Mouse (Mus musculus) erythroblast, embryonic 14.5 days (primary cell): Measurements from ENCODE around the gene Samd13. TPM values are rescaled to one million over a fixed set of nuclear protein-coding genes. Genes with fewer than 3 reads are reported as not detected.

Experiments
- H3K27me3 ChIP-seq: 2 replicates; pipeline ENCODE4 v1.6.1; 2012; ENCODE audit warnings: inconsistent platforms; ENCODE audit not compliant: control insufficient read depth
- H3K36me3 ChIP-seq: 2 replicates; pipeline ENCODE4 v1.6.1; 2012; ENCODE audit warnings: mild to moderate bottlenecking, inconsistent platforms; ENCODE audit not compliant: control insufficient read depth
- H3K4me1 ChIP-seq: 2 replicates; pipeline ENCODE4 v1.6.1; 2012; ENCODE audit warnings: inconsistent platforms; ENCODE audit not compliant: control insufficient read depth
- H3K4me3 ChIP-seq: replicated peaks from 2 replicates; pipeline ENCODE3; 2012; ENCODE audit warnings: moderate library complexity, mild to moderate bottlenecking, inconsistent platforms
- H3K9me3 ChIP-seq: 2 replicates; pipeline ENCODE4 v1.6.1; 2012; ENCODE audit warnings: low read length, inconsistent platforms, mixed read lengths; ENCODE audit not compliant: control insufficient read depth
- GATA1 ChIP-seq: IDR thresholded peaks from 2 replicates; pipeline ENCODE4 v1.6.1; 2012; ENCODE audit warnings: low read length, inconsistent platforms, mixed read lengths
- TAL1 ChIP-seq: IDR thresholded peaks from 3 replicates; pipeline ENCODE4 v1.6.1; 2012; ENCODE audit warnings: low read length, inconsistent platforms, mixed read lengths
- polyA plus RNA-seq: library from polyadenylated mRNA; stranded (reverse); fragments of >175 nt; gene quantifications from 2 replicates; pipeline ENCODE4 v1.2.3, GENCODE M21; 2012

Gene Samd13
- polyA plus RNA-seq, 1 experiment, result not detected

DNA sequence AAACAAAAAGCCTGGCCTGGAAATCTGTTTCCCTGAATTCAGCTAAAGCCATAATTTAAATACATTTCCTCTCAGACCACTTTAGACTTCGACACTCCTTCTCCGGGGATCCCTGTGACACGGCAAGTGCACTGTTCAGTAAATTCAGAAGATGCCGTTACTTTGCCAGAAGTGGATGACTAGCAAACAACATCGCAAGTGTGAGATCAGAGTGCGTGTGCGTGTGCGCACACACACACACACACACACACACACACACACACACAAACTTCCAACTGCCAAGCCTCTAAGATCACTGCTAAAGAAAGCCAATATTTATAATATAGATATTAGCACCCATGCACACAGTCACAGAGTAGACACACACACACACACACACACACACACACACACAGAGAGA is 3.7 kb downstream of the Samd13 start:
- Histone ChIP-seq H3K36me3 (no peaks in the 10 kb centered on the region), H3K4me1 (peaks cover 15% of the 10 kb centered on the region), H3K4me3 (no peak overlapping the region), H3K27me3 (peaks cover 36% of the 10 kb centered on the region), H3K9me3 (no peaks in the 10 kb centered on the region)
- no peak for TF ChIP-seq GATA1
- TF ChIP-seq TAL1, result no peak

DNA sequence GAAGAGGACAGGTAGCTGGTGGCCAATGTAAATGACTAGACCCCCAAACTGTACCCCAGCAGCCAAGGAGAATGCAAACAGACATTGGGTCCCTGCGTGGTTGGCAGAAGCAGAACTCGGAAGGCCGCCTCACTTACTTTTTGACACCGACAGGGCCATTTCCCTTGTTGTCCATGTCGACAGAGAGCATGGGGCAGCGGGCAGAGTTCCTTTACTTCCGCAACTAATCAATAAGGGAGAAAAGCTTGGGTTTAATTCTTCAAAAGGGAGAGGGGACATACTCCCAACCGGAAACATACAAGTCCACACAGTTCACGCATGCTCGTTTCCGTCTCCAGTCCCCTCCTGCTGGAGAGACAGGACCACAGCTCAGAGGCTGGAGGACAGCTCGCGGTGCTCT is 4.8 kb downstream of the Samd13 start:
- TF ChIP-seq GATA1 (no peak), TAL1 (no peak)
- H3K4me1 ChIP-seq, result peaks cover 12% of the 10 kb centered on the region
- H3K27me3 ChIP-seq, result peaks cover 26% of the 10 kb centered on the region
- no peak overlapping the region for H3K4me3 ChIP-seq
- H3K9me3 ChIP-seq, result no peaks in the 10 kb centered on the region
- no peaks in the 10 kb centered on the region for H3K36me3 ChIP-seq

DNA sequence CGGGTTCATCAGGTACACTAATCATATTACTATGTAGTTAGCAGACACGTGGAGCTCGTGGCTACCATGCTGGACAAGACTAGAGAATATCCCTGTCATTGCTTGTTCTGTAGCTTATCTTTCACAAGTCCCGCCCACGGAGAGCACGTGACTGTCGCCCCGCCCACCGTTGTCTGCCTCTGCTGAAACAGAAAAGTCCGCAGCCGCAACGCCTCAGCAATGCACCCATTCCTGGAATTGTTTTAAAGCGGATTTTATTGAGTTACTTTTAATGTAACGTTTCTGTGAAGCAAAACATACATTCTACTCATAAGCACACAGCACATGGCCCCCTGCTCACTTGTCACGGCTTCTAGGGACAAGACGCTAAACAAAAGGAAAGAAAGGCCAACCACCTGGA is 5.7 kb downstream of the Samd13 start:
- H3K9me3 ChIP-seq, result no peaks in the 10 kb centered on the region
- no peak overlapping the region for H3K4me3 ChIP-seq
- no peaks in the 10 kb centered on the region for H3K36me3 ChIP-seq
- H3K4me1 ChIP-seq, result peaks cover 3% of the 10 kb centered on the region
- peaks cover 16% of the 10 kb centered on the region for H3K27me3 ChIP-seq
- no peak for TF ChIP-seq GATA1
- no peak for TF ChIP-seq TAL1

DNA sequence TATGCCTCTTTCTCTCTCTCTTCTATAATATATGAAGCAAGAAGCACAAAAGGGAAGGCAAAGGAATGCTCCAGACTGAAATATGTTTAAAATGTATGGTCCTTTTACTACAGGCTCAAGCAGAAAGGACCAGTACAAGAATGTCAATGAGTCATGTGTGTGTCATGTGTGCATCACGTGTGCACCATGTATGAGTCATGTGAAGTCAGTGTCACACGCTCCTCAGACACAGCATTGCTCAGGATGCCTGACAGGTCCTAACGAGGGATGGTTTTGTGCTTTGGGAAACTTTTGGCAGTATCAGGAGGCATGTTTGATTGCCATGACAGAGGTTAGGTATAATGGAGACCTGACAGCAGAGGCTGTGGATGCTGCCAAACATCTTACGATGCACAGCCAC is 9.2 kb downstream of the Samd13 start:
- TF ChIP-seq GATA1 (no peak), TAL1 (no peak)
- no peaks in the 10 kb centered on the region for H3K36me3 ChIP-seq

DNA sequence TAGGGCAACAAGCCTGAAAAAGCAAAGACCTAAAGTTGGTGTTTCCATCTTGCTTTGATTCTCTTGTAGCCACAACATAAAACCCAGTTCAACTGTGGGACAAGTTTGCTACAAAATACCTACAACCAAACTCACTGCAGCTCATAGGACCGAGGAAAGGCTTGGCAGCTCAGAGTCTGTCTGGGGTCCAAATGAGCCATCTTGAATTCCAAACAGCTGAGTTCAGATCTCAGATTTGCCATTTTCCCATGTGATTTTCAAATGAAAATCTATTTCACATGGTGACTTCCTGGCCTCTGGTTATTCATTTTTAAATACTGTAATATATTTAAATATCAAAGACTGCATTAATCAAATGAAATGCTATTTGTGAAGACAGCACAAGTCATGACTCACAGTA is 10.3 kb downstream of the Samd13 start:
- no peaks in the 10 kb centered on the region for H3K9me3 ChIP-seq
- no peaks in the 10 kb centered on the region for H3K4me1 ChIP-seq
- no peak overlapping the region for H3K4me3 ChIP-seq
- no peaks in the 10 kb centered on the region for H3K36me3 ChIP-seq
- no peaks in the 10 kb centered on the region for H3K27me3 ChIP-seq
- no peak for TF ChIP-seq TAL1
- no peak for TF ChIP-seq GATA1

More for the DNA sequence above, 9.2 kb downstream of the Samd13 start:
- Histone ChIP-seq H3K4me3 (no peak overlapping the region), H3K4me1 (no peaks in the 10 kb centered on the region), H3K27me3 (no peaks in the 10 kb centered on the region), H3K9me3 (no peaks in the 10 kb centered on the region)

DNA sequence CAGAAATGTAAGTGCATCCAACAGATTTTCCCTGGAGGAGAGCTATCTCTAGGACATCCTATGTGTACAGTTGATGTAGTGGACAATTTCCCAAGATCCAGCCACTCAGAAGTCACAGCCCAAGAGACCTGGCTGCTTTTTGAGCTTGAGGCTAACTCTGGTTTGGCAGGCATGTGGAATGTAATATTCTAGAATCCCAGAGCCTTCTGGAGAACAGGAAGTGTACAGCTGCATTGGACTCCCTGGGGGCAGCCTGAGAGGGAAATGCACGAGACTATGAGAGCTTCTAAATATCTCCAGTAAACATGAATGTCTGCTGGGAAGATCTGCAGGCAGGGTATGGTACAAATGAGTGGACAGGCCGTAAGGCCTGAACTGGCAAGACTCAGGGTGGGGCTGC is 14.3 kb downstream of the Samd13 start:
- Histone ChIP-seq H3K4me1 (no peaks in the 10 kb centered on the region), H3K27me3 (no peaks in the 10 kb centered on the region), H3K4me3 (no peak overlapping the region), H3K9me3 (no peaks in the 10 kb centered on the region), H3K36me3 (no peaks in the 10 kb centered on the region)
- TF ChIP-seq GATA1 (no peak), TAL1 (no peak)

DNA sequence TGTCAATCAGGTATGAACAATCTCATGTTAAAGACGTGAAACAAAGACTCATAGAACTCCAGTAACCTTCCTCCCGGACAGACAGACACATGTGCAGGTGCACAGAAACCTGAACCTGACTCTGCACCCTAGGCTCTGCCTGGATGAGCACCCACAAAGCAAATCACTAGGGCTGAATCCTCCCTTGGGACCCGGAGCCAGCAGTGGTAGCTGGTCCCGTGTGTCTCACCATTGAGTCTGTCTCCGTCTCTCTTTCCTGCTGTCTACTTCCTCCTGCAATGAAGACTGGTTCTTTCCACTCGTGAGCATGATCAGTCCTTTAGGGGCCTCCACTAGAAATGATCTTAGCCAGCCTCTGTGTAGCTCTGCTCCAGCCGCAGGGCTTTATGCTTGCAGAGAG is 23.5 kb downstream of the Samd13 start:
- Histone ChIP-seq H3K4me1 (no peaks in the 10 kb centered on the region), H3K4me3 (no peak overlapping the region), H3K9me3 (no peaks in the 10 kb centered on the region), H3K36me3 (no peaks in the 10 kb centered on the region), H3K27me3 (no peaks in the 10 kb centered on the region)
- TF ChIP-seq TAL1, result no peak
- no peak for TF ChIP-seq GATA1

DNA sequence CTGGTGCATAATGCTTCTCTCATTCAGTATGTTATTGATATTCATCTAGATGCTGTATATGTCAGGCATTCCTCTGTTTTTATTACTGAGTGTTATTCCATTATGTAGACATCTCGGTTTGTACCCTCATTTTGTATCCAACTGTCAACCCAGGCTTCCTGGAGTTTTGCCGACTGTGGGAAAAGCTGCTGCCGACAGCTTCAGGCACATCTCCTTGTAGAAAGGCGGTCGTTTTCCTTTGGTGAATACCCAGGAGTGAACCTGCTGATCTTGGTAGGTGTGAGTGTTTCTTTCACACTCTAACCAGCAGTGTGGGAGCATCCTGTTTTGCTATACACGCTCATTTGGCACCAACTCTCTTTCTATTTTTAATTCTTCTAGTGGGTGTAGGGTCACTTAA is 24.4 kb downstream of the Samd13 start:
- no peaks in the 10 kb centered on the region for H3K27me3 ChIP-seq
- H3K4me1 ChIP-seq, result peaks cover under 1% of the 10 kb centered on the region
- H3K36me3 ChIP-seq, result no peaks in the 10 kb centered on the region
- TF ChIP-seq TAL1, result no peak
- TF ChIP-seq GATA1, result no peak
- no peaks in the 10 kb centered on the region for H3K9me3 ChIP-seq
- H3K4me3 ChIP-seq, result no peak overlapping the region

DNA sequence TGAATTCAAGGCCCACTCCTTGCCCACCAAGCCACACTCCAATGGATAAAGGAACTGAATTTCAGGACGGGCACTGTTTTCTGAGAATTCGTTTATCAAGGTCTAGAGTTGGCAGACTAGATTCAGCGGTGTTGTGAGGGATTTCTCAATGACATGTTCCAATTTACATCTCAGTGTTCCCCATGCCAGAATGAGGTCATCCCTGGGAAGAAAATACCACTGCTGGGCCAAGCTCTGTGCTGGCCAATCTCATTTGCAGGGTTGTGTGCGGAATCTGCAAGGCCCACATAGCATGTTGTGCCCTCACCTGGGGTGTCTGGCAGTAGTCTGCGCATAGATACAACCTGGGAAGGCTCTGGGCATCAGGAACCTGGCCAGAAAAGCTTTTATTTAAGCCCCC is 26.1 kb downstream of the Samd13 start:
- Histone ChIP-seq H3K4me1 (peaks cover 16% of the 10 kb centered on the region), H3K36me3 (no peaks in the 10 kb centered on the region), H3K4me3 (no peak overlapping the region), H3K9me3 (no peaks in the 10 kb centered on the region), H3K27me3 (no peaks in the 10 kb centered on the region)
- no peak for TF ChIP-seq TAL1

DNA sequence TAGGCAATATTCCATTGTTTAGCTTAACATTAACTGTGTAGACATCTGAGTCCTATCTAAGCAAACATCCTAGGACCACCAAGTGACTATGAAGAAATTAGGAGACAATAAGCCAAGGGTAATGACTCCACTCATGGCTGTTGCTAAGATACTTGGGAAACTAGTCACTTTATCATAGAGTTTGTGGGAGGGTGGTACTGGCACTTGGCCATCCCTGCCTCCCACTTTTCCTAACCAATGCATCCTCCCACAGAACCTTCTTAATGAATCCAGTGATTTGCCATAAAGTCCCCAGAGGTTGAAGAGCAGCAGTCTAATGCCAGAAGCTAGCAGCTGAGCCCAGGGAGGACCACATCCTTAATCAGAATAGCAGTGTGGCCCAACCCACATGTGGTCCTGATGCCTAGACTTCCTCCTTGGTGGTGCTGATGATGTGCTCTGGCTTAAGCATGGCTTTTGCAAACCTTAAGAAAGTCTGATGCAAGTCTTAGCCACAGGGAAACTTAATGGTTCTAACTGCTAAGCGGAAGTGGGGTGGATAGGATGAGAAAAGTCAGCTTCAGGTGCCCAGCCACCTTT is 27.2 kb downstream of the Samd13 start:
- Histone ChIP-seq H3K36me3 (no peaks in the 10 kb centered on the region), H3K4me3 (no peak overlapping the region), H3K27me3 (no peaks in the 10 kb centered on the region), H3K4me1 (peaks cover 28% of the 10 kb centered on the region), H3K9me3 (no peaks in the 10 kb centered on the region)
- TF ChIP-seq GATA1 (no peak), TAL1 (no peak)

DNA sequence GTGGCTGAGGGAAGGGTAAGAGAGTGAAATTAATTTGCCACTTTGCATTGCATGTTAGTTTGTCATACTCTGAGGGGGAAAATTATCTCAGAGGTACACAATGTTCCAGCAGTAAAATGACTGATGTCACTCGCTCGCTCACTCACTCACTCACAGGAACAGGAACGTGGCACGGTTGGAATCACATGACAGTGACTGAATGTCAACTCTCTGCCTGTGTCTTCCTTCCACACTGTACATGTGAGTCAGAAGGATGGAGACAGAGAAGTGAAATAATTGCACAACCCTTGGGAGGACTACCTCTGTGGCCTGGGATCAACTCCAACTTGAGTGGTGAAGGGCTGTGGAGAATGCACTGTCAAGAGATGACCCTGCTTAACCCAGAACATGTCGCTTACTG is 28.0 kb downstream of the Samd13 start:
- no peak overlapping the region for H3K4me3 ChIP-seq
- H3K4me1 ChIP-seq, result peaks cover 35% of the 10 kb centered on the region
- no peaks in the 10 kb centered on the region for H3K27me3 ChIP-seq
- no peaks in the 10 kb centered on the region for H3K9me3 ChIP-seq
- no peak for TF ChIP-seq TAL1
- no peaks in the 10 kb centered on the region for H3K36me3 ChIP-seq
